Mouse (Mus musculus): ENCODE data around the gene Ifit1bl1.
"Not testable (repeated sequence)": the region's sequence is repeated elsewhere in the genome, so short reads cannot be mapped to it uniquely, and the experiment has no call there.

The Ifit1bl1 gene

DNA sequence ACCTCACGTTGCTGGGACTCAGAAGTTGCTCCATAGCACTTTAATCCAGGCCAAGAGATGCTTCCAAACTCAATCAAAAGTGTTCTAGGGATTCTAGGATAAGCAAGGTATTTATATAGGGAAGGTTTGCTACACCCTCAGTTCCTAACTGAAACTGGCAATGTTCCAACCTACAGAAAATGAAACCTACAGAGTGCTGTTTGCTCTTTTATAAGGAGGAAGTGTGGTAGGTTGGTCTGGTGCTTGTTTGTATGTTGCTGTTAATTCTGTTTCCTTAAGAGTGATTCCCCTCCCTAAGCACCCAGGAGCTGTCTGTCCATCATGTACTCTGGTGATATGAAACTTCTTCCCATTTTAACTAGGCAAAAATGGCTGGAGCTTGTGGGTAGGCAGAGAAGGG lies at the start of gene Ifit1bl1:
Gene Ifit1bl1 (minus strand): TSS at position 69 of the 400 bp plus-strand sequence.
- not testable (repeated sequence) for DNase-seq (ENCODE audit: low spot score)

DNA sequence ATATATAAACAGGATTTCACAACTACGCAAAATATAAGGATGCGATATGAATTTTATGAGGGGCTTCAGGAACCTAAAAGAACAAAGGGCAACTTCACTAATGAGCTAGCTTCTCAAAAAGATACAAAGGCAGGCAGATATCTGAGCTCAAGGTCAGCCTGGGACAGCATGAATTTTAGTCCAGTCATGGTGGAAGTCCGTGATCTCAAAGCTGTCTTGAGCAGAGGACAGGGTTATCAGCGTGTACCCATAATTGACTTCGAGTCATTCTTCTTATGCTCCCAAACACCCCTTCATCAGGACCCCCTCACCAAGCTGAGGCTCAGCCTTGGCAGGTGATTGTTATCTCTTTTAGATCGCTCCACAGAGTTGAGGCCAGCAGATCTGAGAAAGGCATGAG lies 49.2 kb upstream of the Ifit1bl1 start:
- DNase-seq (ENCODE audit: low spot score): no peak

DNA sequence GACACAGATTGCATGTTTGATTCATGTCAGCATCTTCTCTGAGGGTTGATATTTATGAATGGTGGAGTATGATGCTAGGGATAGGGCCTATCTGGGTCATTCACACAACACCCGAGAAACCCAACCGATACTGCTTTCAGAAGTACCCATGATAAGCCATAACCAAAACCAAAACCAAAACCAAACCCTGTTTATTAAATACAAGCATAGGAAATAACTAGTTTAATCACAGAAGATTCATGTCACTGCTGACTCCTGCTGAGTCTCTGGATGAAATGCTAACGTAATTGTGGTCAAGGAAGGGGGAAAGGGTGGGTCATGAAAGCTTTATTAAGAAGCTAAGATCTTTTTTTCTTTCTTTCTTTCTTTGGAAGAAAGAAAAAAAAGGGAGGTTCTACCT lies 48.5 kb upstream of the Ifit1bl1 start:
- no peak for DNase-seq (ENCODE audit: low spot score)

DNA sequence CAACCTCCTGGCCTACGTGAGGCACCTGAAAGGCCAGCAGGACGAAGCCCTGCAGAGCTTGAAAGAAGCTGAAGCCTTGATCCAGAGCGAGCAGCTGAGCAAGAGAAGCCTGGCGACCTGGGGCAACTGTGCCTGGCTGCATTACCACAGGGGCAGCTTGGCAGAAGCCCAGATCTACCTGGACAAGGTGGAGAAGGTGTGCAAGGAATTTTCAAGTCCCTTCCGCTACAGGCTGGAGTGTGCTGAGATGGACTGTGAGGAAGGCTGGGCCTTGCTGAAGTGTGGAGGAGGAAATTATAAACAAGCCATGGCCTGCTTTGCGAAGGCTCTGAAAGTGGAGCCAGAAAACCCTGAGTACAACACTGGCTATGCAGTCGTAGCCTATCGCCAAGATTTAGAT lies 45.9 kb upstream of the Ifit1bl1 start:
- not testable (repeated sequence) for DNase-seq (ENCODE audit: low spot score)

DNA sequence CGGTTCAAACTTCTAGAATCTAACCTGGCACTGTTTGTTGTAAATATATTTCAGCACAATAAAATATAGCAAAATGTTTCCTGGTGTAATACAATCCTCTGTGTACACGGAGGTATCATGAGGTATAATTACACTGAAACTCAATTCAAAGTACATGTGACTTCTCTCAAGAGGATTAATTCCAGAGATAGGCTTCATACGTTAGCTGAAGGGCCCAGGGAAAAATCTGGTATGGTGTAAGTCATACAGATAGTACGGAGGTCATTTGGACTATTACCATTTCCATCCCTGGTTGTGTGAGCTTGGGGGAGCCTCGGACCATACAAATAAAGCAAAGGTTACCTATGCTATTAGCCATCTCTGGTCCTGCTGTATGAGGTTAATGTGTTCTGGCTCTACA lies 40.9 kb upstream of the Ifit1bl1 start:
- no peak for DNase-seq (ENCODE audit: low spot score)

DNA sequence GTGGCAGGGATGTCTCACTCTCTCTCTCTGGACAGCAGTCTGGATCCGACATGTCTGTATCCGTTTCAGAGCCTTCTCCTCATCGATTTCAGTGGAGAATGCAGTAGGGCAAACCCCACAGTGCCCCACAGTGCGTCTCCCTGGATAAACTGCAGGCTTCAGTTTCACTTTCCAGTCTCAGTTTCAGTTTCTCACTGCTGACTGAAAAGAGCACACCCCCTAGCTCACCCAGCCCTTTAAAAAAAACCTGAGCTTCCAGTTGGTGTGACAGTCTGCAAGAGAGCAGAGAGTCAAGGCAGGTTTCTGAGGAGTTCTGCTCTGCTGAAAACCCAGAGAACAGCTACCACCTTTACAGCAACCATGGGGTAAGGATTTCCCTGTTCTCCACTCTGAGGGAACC lies 38.9 kb upstream of the Ifit1bl1 start, which contains the start of the genes Ifit1bl2 and Ifit1:
Gene Ifit1bl2 (minus strand): TSS at position 121 of the 400 bp plus-strand sequence.
Gene Ifit1 (plus strand): TSS at position 249 of the 400 bp plus-strand sequence.
- no peak for DNase-seq (ENCODE audit: low spot score)

DNA sequence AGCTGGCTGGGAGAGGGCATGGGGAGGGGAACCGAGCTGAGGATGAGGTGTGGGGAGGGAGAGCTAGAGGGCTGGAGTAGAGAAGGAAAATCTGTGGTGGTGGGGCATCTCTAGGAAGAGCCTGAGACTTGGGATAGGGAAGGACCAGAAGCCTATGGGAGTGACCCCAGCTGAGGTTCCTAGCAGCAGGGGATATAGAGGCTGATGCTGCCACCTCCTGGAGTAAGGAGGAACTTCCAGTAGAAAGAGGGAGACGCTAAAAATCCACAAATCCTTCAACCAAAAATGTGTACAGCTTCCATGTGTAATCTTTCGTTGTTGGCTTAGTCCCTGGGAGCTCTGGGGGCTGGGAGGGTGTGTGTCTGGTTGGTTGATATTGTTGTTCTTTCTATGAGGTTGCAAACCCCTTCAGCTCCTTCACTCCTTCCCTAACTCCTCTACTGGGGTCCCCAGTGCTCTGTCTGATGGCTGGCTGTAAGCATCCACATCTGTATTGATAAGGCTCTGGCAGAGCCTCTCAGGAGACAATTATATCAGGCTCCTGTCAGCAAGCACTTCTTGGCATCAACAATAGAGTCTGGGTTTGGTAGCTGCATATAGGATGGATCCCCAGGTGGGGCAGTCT lies 35.3 kb upstream of the Ifit1bl1 start:
- peak; percentile 77 for DNase-seq (ENCODE audit: low spot score)

DNA sequence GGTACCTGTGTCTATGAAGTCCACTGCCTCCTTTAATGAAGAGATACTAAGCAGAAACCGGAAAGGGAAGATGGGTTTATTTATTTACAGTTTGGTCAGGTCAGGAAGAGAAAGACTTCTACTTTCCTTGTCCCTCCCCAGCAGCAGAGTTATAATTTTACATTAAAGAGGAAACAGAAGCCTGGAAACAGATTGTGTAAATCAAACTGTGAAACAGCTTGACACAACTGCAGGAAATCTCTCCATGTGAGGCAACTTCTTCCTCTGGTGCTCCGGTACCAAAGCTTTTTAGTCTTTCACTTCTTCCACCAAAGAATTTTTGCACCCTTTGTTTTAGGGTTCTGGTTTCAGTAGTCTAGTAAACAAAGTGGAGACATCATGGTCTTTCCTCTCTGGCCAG lies 31.7 kb upstream of the Ifit1bl1 start:
- DNase-seq (ENCODE audit: low spot score): no peak

DNA sequence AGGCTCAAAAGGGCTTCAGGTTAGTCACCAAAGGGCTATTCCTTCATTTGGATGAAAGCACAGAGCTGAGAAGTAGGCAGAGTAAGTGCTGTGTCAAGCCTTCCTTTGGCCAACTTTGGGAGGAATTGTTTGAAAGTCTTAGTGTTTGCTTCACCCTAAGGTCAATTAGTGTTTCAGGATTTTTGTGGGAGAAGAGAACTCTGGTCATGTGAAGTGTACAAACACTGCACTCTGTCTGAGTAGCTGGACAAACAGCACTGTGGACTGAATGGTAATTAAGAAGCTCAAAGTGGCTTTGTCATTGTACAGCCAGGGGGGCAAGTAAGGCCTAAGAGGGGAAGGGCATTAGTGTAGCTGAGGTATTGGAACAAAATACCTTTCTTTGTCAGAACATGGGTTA lies 29.7 kb upstream of the Ifit1bl1 start:
- no peak for DNase-seq (ENCODE audit: low spot score)

DNA sequence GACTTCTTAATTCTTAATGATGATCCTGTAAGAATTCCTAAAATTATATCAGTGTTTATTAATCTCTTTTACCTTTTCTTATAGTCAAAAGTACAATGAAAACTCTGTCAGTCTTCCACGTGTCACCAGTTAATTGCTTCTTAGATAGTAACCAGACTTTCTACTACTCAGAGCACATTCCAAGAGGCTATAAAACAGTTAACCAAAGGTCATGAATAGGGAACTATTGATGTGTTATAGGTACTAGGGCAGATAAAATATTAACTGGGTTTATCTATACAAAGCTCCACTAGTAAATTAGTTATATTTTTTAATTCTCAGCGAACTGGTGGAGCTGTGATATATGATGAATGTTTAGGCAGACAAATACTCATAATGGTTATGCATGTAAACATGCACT lies 25.7 kb upstream of the Ifit1bl1 start:
- no peak for DNase-seq (ENCODE audit: low spot score)

DNA sequence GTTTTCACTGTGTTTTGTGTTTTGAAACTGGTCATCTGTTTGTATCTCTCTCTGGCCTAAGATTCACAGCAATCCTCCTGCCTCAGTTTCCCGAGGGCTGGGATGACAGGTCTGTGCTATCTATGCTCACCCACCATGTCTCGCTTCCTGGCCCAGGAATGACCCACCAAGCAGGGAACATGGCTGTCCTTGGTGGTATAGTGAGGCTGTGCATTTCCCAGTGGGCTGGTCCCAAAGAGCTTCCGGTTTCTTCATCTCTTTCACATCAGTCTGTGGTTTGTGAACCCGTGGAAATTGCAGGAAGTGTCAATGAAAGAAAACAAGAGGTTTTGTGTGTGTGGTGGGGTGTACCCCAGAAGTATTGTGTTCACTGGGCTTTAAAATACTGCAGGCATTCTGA lies 22.9 kb upstream of the Ifit1bl1 start:
- no peak for DNase-seq (ENCODE audit: low spot score)

DNA sequence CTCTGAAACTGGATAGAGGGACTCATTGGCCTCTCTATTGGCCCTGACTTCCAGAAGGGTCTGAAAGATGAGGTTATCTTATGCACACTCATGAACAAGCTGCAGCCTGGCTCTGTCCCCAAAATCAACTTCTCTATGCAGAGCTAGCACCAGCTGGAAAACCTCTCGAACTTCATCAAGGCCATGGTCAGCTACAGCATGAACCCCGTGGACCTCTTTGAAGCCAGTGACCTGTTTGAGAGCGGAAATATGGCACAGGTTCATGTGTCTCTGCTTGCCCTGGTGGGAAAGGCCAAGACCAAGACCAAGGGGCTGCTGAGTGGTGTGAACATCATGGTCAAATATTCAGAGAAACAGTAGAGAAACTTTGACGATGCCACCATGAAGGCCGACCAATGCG lies 22.0 kb upstream of the Ifit1bl1 start:
- no peak for DNase-seq (ENCODE audit: low spot score)

DNA sequence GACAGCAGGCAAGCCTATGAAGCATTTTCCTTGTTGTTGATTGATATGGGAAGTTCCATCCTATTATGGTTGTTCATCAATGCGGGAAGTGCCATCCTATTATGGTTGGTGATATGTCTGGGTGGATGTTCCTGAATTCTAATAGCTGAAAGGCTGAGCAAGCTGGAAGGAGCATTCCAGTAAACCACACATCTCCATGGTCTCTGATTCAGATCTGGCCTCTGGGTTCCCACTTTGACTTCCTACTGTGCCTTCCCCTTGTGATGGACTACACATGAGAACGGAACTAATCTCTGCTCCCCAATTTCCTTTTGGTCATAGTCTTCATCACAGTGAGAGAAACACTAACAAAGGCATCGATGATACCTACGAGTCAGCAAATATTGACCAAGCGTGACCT lies 19.1 kb upstream of the Ifit1bl1 start:
- no peak for DNase-seq (ENCODE audit: low spot score)

DNA sequence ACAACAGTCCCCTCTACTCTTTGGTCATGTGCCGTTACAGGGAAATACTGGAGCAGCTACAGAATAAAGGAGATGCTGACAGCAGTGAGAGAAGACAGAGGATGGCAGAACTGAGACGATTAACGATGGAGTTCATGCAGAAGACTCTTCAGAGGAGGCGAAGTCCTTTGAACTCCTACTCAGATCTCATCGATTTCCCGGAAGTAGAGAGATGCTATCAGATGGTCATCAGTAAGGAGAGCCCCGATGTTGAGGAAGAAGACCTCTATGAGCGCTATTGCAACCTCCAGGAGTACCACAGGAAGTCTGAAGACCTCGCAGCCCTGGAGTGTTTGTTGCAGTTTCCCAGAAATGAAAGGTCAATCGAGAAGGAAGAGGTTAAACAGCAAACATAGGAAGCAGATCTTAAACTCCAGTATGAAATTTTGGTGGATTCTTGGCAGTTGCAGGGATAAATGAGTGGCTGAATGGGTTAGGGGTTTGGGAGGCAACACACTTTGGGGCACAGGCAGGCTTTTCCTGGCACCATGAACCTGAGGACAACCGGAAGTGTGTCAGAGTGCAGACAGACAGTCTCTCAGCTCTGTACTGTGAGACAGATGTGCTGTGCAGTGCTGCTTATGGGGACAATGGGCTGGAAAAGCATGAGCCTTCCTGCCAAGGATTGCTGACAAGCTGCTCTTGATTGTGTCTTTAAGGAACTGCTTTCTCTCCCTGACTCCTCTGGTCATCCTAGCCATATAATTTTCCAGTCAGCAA lies 10.7 kb upstream of the Ifit1bl1 start:
- not testable (repeated sequence) for DNase-seq (ENCODE audit: low spot score)

DNA sequence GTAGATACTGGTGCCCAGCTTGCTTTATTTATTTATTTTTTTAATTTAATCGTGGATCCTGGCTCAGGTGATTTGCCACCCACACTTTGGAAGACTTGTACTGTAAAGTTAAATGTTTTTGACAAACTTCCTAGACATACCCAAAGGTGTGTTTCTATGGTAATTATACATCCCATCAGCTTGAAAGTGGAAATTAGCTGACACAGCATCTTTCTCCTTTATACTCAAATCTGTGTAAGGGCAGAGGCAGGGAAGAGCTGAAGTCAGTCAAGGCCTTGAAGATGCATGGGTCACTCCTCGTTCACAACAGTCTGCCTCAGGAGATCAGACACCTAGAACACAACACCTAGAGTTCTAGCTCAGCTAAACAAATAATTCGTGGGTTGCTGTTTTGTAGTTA lies 8.4 kb upstream of the Ifit1bl1 start:
- DNase-seq (ENCODE audit: low spot score): not testable (repeated sequence)

DNA sequence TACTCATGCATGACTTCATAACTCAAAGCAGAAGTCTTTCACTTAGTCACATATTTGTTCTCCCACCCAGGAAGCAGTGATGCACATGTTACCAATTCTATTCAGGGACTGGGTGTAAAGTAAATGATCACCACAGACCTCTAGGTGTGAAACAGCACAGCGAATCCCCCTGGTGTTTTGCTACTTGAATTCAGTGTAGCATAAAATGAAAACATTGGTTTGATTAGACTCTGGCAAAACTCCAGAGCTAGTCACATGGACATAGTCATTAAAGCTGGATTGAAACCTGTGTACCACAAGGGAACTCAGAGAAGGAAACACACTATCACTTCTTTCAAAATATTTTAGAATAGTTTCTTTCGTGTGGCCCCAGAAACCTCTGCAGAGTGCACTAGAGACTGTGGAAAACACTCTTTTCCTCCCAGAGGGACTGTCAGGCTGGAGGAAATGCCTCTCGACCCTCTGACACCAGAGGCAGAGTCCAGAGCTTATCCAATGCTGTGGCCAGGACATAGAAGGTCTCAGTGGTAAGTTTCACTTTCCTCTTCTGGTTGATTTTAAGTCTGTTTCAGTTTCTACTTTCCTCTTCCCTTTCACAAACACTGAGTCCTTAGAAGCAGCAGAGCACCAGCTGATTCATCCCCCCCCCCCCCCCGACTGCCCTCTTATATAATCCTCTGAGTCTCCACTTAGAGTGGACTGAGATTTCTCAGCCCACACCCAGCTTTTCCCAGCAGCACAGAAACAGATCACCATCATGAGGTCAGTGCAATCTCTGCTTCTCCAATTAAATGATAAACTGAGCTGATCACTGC lies 5.7 kb upstream of the Ifit1bl1 start, which contains the start of gene Ifit3b:
Gene Ifit3b (plus strand): TSS at position 734 of the 815 bp plus-strand sequence.
- not testable (repeated sequence) for DNase-seq (ENCODE audit: low spot score)

DNA sequence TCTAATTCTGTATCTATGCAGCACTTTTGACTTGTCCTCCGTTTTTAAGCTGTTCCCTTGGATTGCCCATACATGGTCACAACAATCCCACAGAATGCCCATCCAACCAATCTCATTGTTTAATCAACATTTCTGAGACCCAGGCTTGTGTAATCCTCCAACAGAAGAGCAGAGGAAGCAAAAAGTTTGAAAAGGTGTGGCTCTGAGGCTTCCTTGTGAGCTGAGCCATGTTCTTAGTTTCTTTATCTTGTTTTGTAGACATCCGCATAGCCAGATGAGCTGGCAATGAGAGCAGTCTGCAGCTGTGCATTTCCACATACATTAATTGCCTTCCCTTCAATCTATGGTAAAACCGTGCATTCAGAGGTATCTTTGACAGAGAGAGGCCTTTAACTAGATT lies 3.7 kb upstream of the Ifit1bl1 start:
- DNase-seq (ENCODE audit: low spot score): no peak

DNA sequence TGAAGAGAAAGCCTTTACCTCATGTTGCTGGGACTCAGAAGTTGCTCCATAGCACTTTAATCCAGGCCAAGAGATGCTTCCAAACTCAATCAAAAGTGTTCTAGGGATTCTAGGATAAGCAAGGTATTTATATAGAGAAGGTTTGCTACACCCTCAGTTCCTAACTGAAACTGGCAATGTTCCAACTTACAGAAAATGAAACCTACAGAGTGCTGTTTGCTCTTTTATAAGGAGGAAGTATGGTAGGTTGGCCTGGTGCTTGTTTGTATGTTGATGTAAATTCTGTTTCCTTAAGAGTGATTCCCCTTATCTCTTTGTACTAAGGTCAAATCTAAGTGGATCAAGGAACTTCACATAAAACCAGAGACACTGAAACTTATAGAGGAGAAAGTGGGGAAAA lies 2.5 kb downstream of the Ifit1bl1 start:
- not testable (repeated sequence) for DNase-seq (ENCODE audit: low spot score)

DNA sequence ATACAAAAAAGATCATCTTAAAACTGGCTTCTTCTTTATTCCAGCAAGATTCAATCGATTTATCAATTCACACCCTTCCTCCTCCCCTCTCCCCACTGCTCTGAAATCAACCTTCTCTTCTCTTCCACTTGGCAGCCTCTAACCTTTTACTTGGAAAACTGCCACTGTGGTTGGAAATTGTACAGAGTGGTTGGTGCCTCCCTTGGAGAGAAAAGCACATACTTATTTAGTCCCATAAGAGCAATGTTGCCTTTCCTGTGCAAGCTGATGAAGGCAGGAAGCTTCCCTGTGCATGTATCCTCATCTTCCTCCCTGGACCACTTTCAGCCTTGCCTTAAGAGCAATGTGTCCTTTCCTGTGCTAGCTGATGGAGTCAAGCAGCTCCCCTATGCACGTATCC lies 3.4 kb downstream of the Ifit1bl1 start:
- DNase-seq (ENCODE audit: low spot score): peak; percentile 62

DNA sequence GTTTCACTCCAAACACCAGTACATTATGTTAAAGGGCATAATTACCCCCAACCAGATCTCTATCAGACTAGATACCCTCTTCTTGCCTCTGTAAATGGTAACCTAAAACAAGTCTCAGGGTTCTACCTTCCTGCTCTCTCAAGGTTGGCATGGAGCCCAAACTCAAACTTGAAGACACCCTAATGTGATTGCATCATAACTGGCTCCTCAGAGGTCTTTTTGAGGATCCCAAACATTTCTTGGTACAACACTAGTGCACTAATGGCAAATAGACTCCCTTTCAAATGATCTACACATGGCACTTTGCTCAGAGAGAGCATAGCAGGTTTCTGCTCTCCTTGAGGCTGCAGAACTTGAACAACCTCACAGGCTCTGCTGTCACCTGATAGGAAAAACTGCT lies 4.9 kb downstream of the Ifit1bl1 start:
- no peak for DNase-seq (ENCODE audit: low spot score)

DNA sequence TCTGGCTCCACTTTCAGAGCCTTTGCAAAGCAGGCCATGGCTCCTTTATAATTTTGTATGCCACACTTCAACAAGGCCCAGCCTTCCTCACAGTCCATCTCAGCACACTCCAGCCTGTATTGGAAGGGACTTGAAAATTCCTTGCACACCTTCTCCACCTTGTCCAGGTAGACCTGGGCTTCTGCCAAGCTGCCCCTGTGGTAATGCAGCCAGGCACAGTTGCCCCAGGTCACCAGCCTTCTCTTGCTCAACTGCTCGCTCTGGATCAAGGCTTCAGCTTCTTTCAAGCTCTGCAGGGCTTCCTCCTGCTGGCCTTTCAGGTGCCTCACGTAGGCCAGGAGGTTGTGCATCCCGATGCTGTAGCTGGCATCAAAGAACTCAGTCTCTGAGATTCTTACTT lies 7.2 kb downstream of the Ifit1bl1 start:
- not testable (repeated sequence) for DNase-seq (ENCODE audit: low spot score)

DNA sequence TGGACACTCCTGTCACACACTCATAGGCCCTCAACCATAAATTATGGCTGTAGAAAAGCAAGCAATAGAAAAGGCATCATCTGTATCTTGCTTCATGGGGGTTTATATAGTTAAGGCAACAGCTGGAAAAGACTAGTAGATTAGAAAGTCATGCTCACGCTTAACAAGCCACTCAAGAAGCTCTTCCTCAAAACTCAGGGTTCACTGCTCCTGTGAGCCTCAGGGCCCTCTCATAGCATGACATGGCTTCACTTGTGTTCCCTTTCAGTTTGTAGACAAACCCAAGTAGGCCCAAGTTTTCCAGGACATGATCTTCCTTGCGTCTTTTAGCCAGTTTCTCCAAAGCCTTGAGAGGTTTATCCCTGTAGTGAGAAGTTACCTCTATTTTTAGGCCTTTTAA lies 8.3 kb downstream of the Ifit1bl1 start:
- DNase-seq (ENCODE audit: low spot score): no peak

DNA sequence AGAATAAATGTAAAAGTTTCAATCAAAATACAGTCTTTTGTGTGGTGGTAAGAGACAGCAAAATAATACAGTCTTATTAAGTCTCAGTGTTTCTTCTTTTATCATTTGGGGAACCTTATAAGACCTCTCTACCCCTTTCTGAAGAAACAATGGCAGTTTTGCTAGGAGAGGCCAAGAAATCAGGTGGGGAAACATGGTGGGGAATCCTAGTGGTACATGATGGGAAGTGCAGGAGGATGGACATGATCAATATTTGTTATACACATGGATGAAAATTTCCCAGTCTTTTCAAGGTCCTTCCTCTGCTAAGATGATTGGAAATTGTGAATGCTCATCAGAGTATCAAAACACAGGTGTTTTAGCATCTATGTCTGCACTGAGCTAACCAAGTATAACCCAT lies 12.8 kb downstream of the Ifit1bl1 start:
- no peak for DNase-seq (ENCODE audit: low spot score)

All from layer of hippocampus, adult 11-12 months (tissue).